Mouse (Mus musculus) heart, postnatal 36 days (tissue): ENCODE measurements around the gene Pls1. TPM values are rescaled to one million over a fixed set of nuclear protein-coding genes. Genes with fewer than 3 reads are reported as not detected.
A peak's percentile ranks its signal among the peaks of the same experiment; 100 is the strongest.

Source experiments
- DNase-seq, 2 experiments: peaks; one replicate each; pipeline ENCODE4 v3.0.0; 2021 to 2022
- intact Hi-C: fragments of 180-260 bp; cut with DNase I; formaldehyde crosslinking; loops from one replicate; pipeline ENCODE4 v1.15.1; 2025
- total RNA-seq, 2 experiments: library from RNA; stranded (reverse); gene quantifications; 2 replicates each; pipeline ENCODE4 v1.2.3; 2021

Gene Pls1
- total RNA-seq, 2 experiments from 2014 or later = 0.27 to 0.50 TPM

- intact Hi-C loops = no loop called here
- DNase-seq = peak; percentile 21 to 29
These were observed 39.7 kb downstream of the Pls1 start for GRCm38 (mm10) chr9:95805449-95805848.

GRCm38 (mm10) chr9:95803783-95804182, 41.3 kb downstream of the Pls1 start:
- intact Hi-C loops = no loop called here

GRCm38 (mm10) chr9:95801610-95802451, 43.3 kb downstream of the Pls1 start:
- intact Hi-C loops = no loop called here
- DNase-seq = no peak

More at GRCm38 (mm10) chr9:95803783-95804182, 41.3 kb downstream of the Pls1 start:
- DNase-seq = no peak

- DNase-seq = no peak
- intact Hi-C loops = no loop called here
These were observed 48.8 kb downstream of the Pls1 start for GRCm38 (mm10) chr9:95796323-95796722.

DNA sequence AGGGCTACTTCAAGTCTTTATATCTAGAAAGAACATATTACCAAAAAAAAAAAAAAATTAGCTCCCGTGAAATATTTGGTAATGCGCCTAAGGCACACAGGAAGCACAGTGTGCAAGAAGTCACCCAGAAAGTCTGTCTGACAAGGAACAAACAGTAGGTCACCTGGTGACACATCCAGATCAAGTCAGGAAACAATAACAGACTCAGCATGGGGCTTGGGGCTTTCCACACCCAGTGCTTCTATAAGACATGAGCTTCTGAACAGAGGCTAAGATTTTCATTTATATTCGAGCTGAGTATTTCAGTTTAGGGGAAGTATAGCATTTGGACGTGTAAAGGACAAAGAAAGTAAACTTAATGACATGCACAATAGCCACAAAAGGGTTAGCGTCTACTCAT, 49.3 kb downstream of the Pls1 start:
- intact Hi-C loops = no loop called here
- no peak for DNase-seq

GRCm38 (mm10) chr9:95795077-95795784, 49.9 kb downstream of the Pls1 start:
- intact Hi-C loops = no loop called here
- no peak for DNase-seq

DNA sequence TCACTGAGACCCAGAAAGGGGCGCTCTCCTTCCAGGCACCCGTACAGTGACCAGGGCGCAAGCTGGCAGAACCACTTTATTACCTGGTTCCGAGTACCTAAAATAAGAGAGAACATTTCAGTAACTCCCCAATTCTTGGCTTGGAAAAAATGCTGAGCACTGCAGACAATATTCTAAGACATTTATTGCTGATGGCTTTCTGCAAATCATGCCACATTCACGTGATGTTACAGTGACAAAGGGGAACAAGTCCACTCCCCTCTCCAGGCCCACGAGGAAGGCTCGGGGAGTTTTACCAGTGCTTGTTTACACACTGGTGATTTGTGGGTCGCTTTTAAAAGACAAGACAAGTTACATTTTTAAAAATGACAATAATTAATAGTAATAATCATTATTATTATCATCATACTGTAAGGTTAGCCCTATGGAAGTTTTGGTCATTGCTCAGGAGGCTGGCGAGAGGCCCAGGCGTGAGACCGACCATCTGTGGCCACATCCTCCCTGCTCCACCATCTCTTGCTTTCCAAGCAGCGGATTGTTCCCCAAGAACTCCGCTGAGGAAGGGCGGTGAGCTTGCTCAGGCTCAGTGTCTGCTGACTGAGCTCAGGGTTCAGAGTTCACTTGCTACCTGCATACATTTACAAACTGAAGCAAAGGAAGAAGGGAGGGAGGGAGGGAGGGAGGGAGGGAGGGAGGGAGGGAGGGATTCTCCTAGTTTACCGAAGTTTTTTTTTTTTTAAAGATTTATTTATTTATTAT, 50.9 kb downstream of the Pls1 start:
- DNase-seq = no peak

GRCm38 (mm10) chr9:95784888-95785511, 60.1 kb downstream of the Pls1 start:
- intact Hi-C loops = no loop called here
- no peak for DNase-seq

More for the DNA sequence above, 50.9 kb downstream of the Pls1 start:
- intact Hi-C loops = no loop called here

DNA sequence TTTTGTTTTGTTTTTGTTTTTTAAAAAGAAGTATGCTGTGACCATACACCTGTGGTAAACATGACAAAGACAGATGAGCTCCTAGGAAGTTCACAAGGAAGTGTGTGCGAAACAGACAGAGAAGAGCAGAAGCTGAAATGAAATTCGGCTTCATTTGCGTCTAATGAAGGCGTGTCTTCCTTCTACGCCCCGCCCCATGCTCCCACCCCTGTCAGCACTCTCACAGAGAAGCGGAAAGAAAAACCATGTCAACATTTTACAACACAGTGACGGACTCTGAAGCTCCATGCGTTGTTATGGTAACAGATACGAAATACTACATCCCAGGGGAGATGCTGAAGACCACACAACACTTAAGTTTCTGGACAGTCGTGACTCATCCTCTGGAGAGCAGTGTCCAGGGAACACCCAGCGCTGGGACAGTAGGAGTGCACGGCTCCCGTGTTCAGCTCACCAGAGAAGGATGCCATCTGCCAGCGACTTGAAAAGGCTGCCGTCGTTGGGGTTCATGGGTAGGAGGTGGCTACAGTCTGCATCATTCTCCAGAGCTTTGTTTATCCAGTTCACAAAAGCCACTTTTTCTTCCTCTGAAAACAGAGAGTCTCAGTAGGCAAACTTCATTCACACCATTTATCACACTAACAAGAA, 61.3 kb downstream of the Pls1 start:
- intact Hi-C loops = no loop called here

GRCm38 (mm10) chr9:95771671-95772070, 73.4 kb downstream of the Pls1 start:
- no peak for DNase-seq
- intact Hi-C loops = no loop called here

More for the DNA sequence above, 61.3 kb downstream of the Pls1 start:
- no peak for DNase-seq

- DNase-seq = no peak
- intact Hi-C loops = no loop called here
These were observed 81.9 kb downstream of the Pls1 start for GRCm38 (mm10) chr9:95763218-95763617.

DNA sequence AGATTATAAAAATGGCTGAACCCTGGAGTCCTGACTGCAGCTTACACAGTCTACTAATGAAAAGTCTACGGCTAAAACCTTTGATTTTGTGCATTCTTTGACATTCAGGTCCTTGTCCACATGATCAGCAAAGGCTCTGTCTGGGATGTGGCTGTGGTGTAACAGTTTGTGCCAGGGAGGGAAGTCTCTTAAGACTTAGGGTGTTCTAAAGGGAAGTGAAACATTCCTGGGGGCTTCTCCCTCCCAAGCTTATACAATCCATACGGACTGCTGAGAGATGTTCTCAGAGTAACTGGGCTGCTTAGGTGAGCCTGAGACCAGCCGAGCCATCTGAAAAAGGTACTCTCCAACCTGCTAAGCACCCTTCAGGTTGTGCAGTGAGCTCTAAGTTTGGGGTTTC, 82.9 kb downstream of the Pls1 start:
- intact Hi-C loops = no loop called here
- no peak for DNase-seq

DNA sequence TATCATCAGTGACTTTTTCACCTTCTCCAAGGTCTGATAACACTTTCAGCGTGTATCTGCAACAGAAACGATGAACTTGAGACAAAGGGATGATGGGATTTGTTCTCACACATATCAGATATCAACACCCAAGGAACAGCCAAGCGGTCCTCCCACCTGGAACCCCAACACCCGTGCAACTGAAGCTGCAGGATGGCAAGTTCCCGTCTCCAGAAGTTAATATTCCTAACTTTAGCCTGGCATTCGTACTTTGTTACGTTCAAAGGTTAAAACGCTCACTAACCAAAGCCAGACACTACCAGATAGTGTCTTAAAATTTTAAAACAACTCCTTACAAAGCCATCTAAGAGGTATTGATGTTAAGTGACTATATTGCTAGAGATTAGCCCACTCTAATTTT, 83.7 kb downstream of the Pls1 start:
- DNase-seq = no peak
- intact Hi-C loops = no loop called here

- intact Hi-C loops = loop anchor here (5.0 kb wide), 1 partner anchor 102 kb away; no protein-coding TSS in a partner anchor
- DNase-seq = no peak
These were observed 94.4 kb downstream of the Pls1 start for GRCm38 (mm10) chr9:95750746-95751145.

GRCm38 (mm10) chr9:95750037-95750511, 95.0 kb downstream of the Pls1 start, which contains the start of gene Trpc1:
Gene Trpc1, minus strand, starts transcription at chr9:95750375.
- peak; percentile 74 to 87 for DNase-seq
- intact Hi-C loops = loop anchor here (5.0 kb wide), 1 partner anchor 102 kb away; no protein-coding TSS in a partner anchor

- intact Hi-C loops = loop anchor here (10.0 kb wide), 1 partner anchor 205 kb away; the partner anchor contains the start of gene Xrn1
- peak in 1 of 2 experiments; percentile 5 for DNase-seq
These were observed 95.6 kb downstream of the Pls1 start for GRCm38 (mm10) chr9:95749461-95749928.

DNA sequence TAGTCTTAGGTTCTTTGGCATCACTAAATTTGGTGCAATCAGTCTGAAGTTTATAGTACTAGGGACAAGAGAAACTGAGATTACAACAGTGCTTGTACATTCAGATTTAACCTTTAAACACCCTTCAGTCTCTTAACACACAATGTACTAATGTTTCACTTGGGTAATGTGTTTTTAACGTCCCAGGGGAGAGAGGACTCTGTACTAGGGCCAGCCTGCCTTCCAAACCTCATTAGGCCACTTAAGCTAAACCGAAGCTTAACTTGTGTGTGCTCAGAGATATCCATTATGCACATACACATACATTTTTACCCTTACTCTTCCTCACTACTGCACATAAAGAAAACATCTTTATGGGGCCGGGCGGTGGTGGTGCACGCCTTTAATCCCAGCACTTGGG, 97.8 kb downstream of the Pls1 start:
- intact Hi-C loops = loop anchor here (10.0 kb wide), 1 partner anchor 208 kb away; the partner anchor contains the start of gene Xrn1
- no peak for DNase-seq

- intact Hi-C loops = loop anchor here (10.0 kb wide), 1 partner anchor 210 kb away; the partner anchor contains the start of gene Xrn1
- DNase-seq = no peak
These were observed 100.1 kb downstream of the Pls1 start for GRCm38 (mm10) chr9:95744845-95745613.

DNA sequence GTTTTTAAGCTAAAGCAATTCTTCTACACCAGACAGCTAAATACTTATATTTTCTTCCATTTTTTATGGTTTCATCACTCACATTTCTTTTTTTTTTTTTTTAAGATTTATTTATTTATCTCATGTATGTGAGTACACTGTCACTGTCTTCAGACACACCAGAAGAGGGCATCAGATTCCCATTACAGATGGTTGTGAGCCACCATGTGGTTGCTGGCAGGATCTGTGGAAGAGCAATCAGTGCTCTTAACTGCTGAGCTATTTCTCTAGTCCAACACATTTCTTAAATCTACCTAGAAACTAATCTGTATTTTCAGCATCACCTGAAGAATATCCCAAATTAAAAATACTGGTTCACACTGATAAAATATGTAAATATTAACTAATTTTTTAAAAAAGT, 108.9 kb downstream of the Pls1 start:
- DNase-seq = no peak
- intact Hi-C loops = no loop called here
